Mouse (Mus musculus): ENCODE results near the gene Gm10721. TPM values are rescaled to one million over a fixed set of nuclear protein-coding genes. Genes with fewer than 3 reads are reported as not detected.
A peak's percentile ranks its signal among the peaks of the same experiment; 100 is the strongest.
"Not testable (repeated sequence)": the region's sequence is repeated elsewhere in the genome, so short reads cannot be mapped to it uniquely, and the experiment has no call there.

The Gm10721 gene
- polyA plus RNA-seq (2015; fragmentation: Nextera tagmentation; extraction: Ambion mirVana), result not detected in 2 replicates

DNA sequence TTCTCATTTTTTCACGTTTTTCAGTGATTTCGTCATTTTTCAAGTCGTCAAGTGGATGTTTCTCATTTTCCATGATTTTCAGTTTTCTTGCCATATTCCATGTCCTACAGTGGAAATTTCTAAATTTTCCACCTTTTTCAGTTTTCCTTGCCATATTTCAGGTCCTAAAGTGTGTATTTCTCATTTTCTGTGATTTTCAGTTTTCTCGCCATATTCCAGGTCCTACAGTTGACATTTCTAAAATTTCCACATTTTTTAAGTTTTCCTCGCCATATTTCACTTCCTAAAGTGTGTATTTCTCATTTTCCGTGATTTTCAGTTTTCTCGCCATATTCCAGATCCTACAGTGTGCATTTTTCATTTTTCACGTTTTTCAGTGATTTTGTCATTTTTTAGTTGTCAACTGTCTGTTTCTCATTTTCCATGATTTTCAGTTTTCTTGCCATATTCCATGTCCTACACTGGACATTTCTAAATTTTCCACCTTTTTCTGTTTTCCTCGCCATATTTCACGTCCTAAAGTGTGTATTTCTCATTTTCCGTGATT lies at the start of gene Gm10721:
Gene Gm10721 (plus strand): TSS at position 408 of the 547 bp plus-strand sequence.
- not testable (repeated sequence) for H3K27me3 ChIP-seq; H3K27ac ChIP-seq (replicated peaks); H3K4me2 ChIP-seq; H3K4me3 ChIP-seq; H3K36me3 ChIP-seq; H3K9ac ChIP-seq; H3K9me3 ChIP-seq; H3K4me1 ChIP-seq (replicated peaks)
- no CpG with 5 or more reads among the region's 11 CpGs for WGBS
- peak; percentile 63; the same call in 1 of the 2 replicates for ATAC-seq (ENCODE audit: low FRiP score, low read depth)

DNA sequence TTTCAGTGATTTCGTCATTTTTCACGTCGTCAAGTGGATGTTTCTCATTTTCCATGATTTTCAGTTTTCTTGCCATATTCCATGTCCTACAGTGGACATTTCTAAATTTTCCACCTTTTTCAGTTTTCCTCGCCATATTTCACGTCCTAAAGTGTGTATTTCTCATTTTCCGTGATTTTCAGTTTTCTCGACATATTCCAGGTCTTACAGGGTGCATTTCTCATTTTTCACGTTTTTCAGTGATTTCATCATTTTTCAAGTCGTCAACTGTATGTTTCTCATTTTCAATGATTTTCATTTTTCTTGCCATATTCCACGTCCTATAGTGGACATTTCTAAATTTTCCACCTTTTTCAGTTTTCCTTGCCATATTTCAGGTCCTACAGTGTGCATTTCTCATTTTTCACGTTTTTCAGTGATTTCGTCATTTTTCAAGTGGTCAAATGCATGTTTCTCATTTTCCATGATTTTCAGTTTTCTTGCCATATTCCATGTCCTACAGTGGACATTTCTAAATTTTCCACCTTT lies 12.4 kb upstream of the Gm10721 start, which contains the start of gene Gm10722:
Gene Gm10722 (plus strand): TSS at position 478 of the 528 bp plus-strand sequence.
- H3K4me1 ChIP-seq (replicated peaks); H3K27me3 ChIP-seq; H3K9ac ChIP-seq; H3K4me2 ChIP-seq; ATAC-seq (ENCODE audit: low FRiP score, low read depth); H3K36me3 ChIP-seq; H3K4me3 ChIP-seq; H3K27ac ChIP-seq (replicated peaks); H3K9me3 ChIP-seq: not testable (repeated sequence)
- WGBS, result 73% methylated on average over 12 of the region's 12 CpGs

DNA sequence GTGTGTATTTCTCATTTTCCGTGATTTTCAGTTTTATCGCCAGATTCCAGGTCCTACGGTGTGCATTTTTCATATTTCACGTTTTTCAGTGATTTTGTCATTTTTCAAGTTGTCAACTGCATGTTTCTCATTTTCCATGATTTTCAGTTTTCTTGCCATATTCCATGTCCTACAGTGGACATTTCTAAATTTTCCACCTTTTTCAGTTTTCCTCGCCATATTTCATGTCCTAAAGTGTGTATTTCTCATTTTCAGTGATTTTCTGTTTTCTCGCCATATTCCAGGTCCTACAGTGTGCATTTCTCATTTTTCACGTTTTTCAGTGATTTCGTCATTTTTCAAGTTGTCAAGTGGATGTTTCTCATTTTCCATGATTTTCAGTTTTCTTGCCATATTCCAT lies 11.9 kb upstream of the Gm10721 start:
- H3K36me3 ChIP-seq; H3K27me3 ChIP-seq; H3K9me3 ChIP-seq; H3K4me3 ChIP-seq; H3K4me2 ChIP-seq; H3K9ac ChIP-seq; H3K27ac ChIP-seq (replicated peaks); ATAC-seq (ENCODE audit: low FRiP score, low read depth); H3K4me1 ChIP-seq (replicated peaks): not testable (repeated sequence)
- WGBS, result 66% methylated on average over 8 of the region's 8 CpGs

DNA sequence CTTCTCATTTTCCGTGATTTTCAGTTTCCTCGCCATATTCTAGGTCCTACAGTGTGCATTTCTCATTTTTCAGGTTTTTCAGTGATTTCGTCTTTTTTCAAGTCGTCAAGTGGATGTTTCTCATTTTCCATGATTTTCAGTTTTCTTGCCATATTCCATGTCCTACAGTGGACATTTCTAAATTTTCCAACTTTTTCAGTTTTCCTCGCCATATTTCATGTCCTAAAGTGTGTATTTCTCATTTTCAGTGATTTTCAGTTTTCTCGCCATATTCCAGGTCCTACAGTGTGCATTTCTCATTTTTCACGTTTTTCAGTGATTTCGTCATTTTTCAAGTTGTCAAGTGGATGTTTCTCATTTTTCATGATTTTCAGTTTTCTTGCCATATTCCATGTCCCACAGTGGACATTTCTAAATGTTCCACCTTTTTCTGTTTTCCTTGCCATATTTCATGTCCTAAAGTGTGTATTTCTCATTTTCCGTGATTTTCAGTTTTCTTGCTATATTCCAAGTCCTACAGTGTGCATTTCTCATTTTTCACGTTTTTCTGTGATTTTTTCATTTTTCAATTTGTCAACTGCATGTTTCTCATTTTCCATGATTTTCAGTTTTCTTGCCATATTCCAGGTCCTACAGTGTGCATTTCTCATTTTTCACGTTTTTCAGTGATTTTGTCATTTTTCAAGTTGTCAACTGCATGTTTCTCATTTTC lies 10.8 kb upstream of the Gm10721 start:
- not testable (repeated sequence) for H3K9me3 ChIP-seq; H3K27ac ChIP-seq (replicated peaks); H3K4me2 ChIP-seq; H3K9ac ChIP-seq; H3K4me1 ChIP-seq (replicated peaks); H3K4me3 ChIP-seq; H3K36me3 ChIP-seq; H3K27me3 ChIP-seq
- ATAC-seq (ENCODE audit: low FRiP score, low read depth), result peak; percentile 91
- 70% methylated on average over 9 of the region's 11 CpGs for WGBS

DNA sequence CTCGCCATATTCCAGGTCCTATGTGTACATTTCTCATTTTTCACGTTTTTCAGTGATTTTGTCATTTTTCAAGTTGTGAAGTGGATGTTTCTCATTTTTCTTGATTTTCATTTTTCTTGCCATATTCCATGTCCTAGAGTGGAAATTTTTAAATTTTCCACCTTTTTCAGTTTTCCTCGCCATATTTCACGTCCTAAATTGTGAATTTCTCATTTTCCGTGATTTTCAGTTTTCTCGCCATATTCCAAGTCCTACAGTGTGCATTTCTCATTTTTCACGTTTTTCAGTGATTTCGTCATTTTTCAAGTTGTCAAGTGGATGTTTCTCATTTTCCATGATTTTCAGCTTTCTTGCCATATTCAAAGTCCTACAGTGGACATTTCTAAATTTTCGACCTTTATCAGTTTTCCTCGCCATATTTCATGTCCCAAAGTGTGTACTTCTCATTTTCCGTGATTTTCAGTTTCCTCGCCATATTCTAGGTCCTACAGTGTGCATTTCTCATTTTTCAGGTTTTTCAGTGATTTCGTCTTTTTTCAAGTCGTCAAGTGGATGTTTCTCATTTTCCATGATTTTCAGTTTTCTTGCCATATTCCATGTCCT lies 10.0 kb upstream of the Gm10721 start, which contains the start of gene Gm11168:
Gene Gm11168 (plus strand): TSS at position 553 of the 603 bp plus-strand sequence.
- not testable (repeated sequence) for ATAC-seq (ENCODE audit: low FRiP score, low read depth); H3K9ac ChIP-seq; H3K27ac ChIP-seq (replicated peaks); H3K27me3 ChIP-seq; H3K4me1 ChIP-seq (replicated peaks); H3K4me2 ChIP-seq; H3K36me3 ChIP-seq; H3K4me3 ChIP-seq
- H3K9me3 ChIP-seq, result peaks cover 12% of the 10 kb centered on the region
- 75% methylated on average over 6 of the region's 14 CpGs for WGBS

DNA sequence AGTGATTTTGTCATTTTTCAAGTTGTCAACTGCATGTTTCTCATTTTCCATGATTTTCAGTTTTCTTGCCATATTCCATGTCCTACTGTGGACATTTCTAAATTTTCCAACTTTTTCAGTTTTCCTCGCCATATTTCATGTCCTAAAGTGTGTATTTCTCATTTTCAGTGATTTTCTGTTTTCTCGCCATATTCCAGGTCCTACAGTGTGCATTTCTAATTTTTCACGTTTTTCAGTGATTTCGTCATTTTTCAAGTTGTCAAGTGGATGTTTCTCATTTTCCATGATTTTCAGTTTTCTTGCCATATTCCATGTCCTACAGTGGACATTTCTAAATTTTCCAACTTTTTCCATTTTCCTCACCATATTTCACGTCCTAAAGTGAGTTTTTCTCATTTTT lies 6.8 kb upstream of the Gm10721 start:
- ATAC-seq (ENCODE audit: low FRiP score, low read depth); H3K4me2 ChIP-seq; H3K9ac ChIP-seq; H3K4me1 ChIP-seq (replicated peaks); H3K27me3 ChIP-seq; H3K36me3 ChIP-seq; H3K4me3 ChIP-seq; H3K27ac ChIP-seq (replicated peaks): not testable (repeated sequence)
- peaks cover 12% of the 10 kb centered on the region for H3K9me3 ChIP-seq
- WGBS, result 86% methylated on average over 1 of the region's 5 CpGs

DNA sequence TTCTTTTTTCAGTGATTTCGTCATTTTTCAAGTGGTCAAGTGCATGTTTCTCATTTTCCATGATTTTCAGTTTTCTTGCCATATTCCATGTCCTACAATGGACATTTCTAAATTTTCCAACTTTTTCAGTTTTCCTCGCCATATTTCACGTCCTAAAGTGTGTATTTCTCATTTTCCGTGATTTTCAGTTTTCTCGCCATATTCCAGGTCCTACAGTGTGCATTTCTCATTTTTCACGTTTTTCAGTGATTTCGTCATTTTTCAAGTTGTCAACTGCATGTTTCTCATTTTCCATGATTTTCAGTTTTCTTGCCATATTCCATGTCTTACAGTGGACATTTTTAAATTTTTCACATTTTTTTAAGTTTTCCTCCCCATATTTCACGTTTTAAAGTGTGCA lies 6.3 kb upstream of the Gm10721 start:
- H3K9ac ChIP-seq; H3K4me3 ChIP-seq; H3K27me3 ChIP-seq; H3K27ac ChIP-seq (replicated peaks); H3K4me2 ChIP-seq; H3K4me1 ChIP-seq (replicated peaks); H3K36me3 ChIP-seq: not testable (repeated sequence)
- 70% methylated on average over 8 of the region's 8 CpGs for WGBS
- H3K9me3 ChIP-seq, result peaks cover 12% of the 10 kb centered on the region
- peak; percentile 78 for ATAC-seq (ENCODE audit: low FRiP score, low read depth)

DNA sequence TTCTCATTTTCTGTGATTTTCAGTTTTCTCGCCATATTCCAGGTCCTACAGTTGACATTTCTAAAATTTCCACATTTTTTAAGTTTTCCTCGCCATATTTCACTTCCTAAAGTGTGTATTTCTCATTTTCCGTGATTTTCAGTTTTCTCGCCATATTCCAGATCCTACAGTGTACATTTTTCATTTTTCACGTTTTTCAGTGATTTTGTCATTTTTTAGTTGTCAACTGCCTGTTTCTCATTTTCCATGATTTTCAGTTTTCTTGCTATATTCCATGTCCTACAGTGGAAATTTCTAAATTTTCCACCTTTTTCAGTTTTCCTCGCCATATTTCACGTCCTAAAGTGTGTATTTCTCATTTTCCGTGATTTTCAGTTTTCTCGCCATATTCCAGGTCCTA lies 5.7 kb upstream of the Gm10721 start:
- not testable (repeated sequence) for H3K27ac ChIP-seq (replicated peaks); H3K27me3 ChIP-seq; H3K4me3 ChIP-seq; H3K9me3 ChIP-seq; H3K4me1 ChIP-seq (replicated peaks); H3K4me2 ChIP-seq; H3K36me3 ChIP-seq; H3K9ac ChIP-seq
- WGBS, result 77% methylated on average over 8 of the region's 9 CpGs
- ATAC-seq (ENCODE audit: low FRiP score, low read depth), result peak; percentile 20; the same call in 1 of the 2 replicates

DNA sequence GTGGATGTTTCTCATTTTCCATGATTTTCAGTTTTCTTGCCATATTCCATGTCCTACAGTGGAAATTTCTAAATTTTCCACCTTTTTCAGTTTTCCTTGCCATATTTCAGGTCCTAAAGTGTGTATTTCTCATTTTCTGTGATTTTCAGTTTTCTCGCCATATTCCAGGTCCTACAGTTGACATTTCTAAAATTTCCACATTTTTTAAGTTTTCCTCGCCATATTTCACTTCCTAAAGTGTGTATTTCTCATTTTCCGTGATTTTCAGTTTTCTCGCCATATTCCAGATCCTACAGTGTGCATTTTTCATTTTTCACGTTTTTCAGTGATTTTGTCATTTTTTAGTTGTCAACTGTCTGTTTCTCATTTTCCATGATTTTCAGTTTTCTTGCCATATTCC lies 3.6 kb upstream of the Gm10721 start:
- not testable (repeated sequence) for H3K4me2 ChIP-seq; H3K4me1 ChIP-seq (replicated peaks); H3K27ac ChIP-seq (replicated peaks); H3K4me3 ChIP-seq; H3K36me3 ChIP-seq; H3K9me3 ChIP-seq; H3K27me3 ChIP-seq; H3K9ac ChIP-seq
- ATAC-seq (ENCODE audit: low FRiP score, low read depth), result peak; percentile 44
- WGBS, result no CpG with 5 or more reads among the region's 5 CpGs

DNA sequence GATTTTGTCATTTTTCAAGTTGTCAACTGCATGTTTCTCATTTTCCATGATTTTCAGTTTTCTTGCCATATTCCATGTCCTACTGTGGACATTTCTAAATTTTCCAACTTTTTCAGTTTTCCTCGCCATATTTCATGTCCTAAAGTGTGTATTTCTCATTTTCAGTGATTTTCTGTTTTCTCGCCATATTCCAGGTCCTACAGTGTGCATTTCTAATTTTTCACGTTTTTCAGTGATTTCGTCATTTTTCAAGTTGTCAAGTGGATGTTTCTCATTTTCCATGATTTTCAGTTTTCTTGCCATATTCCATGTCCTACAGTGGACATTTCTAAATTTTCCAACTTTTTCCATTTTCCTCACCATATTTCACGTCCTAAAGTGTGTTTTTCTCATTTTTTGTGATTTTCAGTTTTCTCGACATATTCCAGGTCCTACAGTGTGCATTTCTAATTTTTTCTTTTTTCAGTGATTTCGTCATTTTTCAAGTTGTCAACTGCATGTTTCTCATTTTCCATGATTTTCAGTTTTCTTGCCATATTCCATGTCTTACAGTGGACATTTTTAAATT lies 802 bp upstream of the Gm10721 start:
- 83% methylated on average over 3 of the region's 7 CpGs for WGBS
- H3K36me3 ChIP-seq; H3K9ac ChIP-seq; H3K4me1 ChIP-seq (replicated peaks); H3K9me3 ChIP-seq; H3K27me3 ChIP-seq; H3K4me3 ChIP-seq; H3K4me2 ChIP-seq; H3K27ac ChIP-seq (replicated peaks): not testable (repeated sequence)
- ATAC-seq (ENCODE audit: low FRiP score, low read depth), result 0 out of 2 replicates have a peak, but pooled peaks have one; percentile 9

DNA sequence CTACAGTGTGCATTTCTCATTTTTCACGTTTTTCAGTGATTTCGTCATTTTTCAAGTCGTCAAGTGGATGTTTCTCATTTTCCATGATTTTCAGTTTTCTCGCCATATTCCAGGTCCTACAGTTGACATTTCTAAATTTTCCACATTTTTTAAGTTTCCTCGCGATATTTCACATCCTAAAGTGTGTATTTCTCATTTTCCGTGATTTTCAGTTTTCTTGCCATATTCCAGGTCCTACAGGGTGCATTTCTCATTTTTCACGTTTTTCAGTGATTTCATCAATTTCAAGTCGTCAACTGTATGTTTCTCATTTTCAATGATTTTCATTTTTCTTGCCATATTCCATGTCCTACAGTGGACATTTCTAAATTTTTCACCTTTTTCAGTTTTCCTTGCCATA lies 2.4 kb downstream of the Gm10721 start, which contains the start of gene Gm10720:
Gene Gm10720 (plus strand): TSS at position 301 of the 400 bp plus-strand sequence.
- H3K4me2 ChIP-seq; H3K27me3 ChIP-seq; ATAC-seq (ENCODE audit: low FRiP score, low read depth); H3K27ac ChIP-seq (replicated peaks); H3K36me3 ChIP-seq; H3K9me3 ChIP-seq; H3K4me3 ChIP-seq; H3K9ac ChIP-seq; H3K4me1 ChIP-seq (replicated peaks): not testable (repeated sequence)
- 68% methylated on average over 5 of the region's 9 CpGs for WGBS

DNA sequence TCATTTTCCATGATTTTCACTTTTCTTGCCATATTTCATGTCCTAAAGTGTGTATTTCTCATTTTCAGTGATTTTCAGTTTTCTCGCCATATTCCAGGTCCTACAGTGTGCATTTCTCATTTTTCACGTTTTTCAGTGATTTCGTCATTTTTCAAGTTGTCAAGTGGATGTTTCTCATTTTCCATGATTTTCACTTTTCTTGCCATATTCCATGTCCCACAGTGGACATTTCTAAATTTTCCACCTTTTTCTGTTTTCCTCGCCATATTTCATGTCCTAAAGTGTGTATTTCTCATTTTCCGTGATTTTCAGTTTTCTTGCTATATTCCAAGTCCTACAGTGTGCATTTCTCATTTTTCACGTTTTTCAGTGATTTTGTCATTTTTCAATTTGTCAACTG lies 3.0 kb downstream of the Gm10721 start:
- H3K9ac ChIP-seq, result not testable (repeated sequence)
- 74% methylated on average over 6 of the region's 6 CpGs for WGBS

More for the DNA sequence above, 3.0 kb downstream of the Gm10721 start:
- not testable (repeated sequence) for H3K9me3 ChIP-seq; H3K27me3 ChIP-seq; ATAC-seq (ENCODE audit: low FRiP score, low read depth); H3K4me2 ChIP-seq; H3K4me1 ChIP-seq (replicated peaks); H3K36me3 ChIP-seq; H3K4me3 ChIP-seq; H3K27ac ChIP-seq (replicated peaks)
